Mouse (Mus musculus): ENCODE measurements around the gene Krtap19-1.

DNA sequence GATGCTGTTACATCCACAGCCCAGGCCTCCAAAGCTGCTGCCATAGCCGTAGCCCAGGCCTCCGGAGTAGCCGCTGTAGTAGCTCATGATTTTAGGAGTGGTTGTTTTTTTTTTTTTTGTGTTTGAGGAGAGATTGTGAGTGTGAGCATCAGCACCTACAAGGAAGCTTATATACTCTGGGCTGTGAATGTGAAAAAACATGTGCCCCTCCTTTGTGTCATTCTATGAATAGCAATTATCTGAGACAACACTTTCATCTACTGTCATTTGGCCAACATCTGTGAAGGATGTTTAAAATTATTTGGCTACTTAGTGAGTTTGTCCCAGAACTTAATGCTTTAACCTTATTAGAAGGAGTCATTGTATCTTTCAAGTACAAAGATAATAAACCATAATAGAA lies 5.0 kb upstream of the Krtap19-1 start, which contains the start of gene Krtap19-2:
- TF ChIP-seq EP300 (IDR thresholded peaks at IDR 0.05; ENCODE audit: low read depth): no peak
- no peak for TF ChIP-seq CTCF (IDR thresholded peaks at IDR 0.05; ENCODE audit: low read depth)
